Mouse (Mus musculus): ENCODE data around the gene Sgpp2.

DNA sequence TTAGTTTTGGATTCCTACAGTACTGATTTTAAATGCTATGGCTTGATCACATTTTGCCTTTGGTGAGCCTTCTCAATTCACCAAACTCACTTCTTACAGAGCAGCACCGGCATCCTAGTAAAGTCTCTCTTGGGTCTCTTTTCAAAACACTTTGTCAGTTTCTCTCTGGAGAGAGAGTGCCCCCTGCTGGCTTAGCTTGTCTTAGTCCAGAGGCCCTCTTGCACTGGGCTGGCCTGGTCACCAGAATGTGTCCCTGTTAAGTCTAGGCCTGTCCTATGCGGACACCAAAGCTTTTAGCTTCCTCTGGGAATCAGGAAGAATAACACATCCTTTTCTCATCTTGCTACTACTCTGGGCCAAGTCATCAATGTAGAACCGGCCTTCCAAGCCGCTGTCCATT is 109.4 kb downstream of the Sgpp2 start:
- peak; percentile 89 for TF ChIP-seq CTCF (IDR thresholded peaks at IDR 0.05; ENCODE audit: low read depth)
- TF ChIP-seq EP300 (optimal IDR thresholded peaks at IDR 0.05): no peak

All from stomach, postnatal 0 days (tissue).